Mouse (Mus musculus) liver, embryonic 15.5 days (tissue): Measurements from ENCODE around the gene Nfkb2. TPM values are rescaled to one million over a fixed set of nuclear protein-coding genes. Genes with fewer than 3 reads are reported as not detected.
A peak's percentile ranks its signal among the peaks of the same experiment; 100 is the strongest.

Source experiments
- ATAC-seq: fragments of 200-750 bp; cut with Nextera tagmentation; 2 replicates; pipeline ENCODE4 v1.8.0; 2017; ENCODE audit warnings: moderate number of reproducible peaks, mild to moderate bottlenecking, moderate library complexity; ENCODE audit not compliant: insufficient read depth
- H3K27ac ChIP-seq: fragments of 300-500 bp; sonication (generic); replicated peaks from 2 replicates; pipeline ENCODE4 v1.5.1; 2015; ENCODE audit warnings: mild to moderate bottlenecking, inconsistent platforms
- H3K27me3 ChIP-seq: fragments of 300-500 bp; sonication (generic); 2 replicates; pipeline ENCODE4 v1.6.1; 2015; ENCODE audit warnings: mild to moderate bottlenecking, inconsistent platforms
- H3K36me3 ChIP-seq: fragments of 300-500 bp; sonication (generic); replicated peaks from 2 replicates; pipeline ENCODE4 v1.6.1; 2015; ENCODE audit warnings: moderate library complexity, mild to moderate bottlenecking, inconsistent platforms
- H3K4me1 ChIP-seq: fragments of 300-500 bp; sonication (generic); replicated peaks from 2 replicates; pipeline ENCODE4 v1.6.1; 2015; ENCODE audit warnings: inconsistent platforms
- H3K4me2 ChIP-seq: fragments of 300-500 bp; sonication (generic); 2 replicates; pipeline ENCODE4 v1.6.1; 2015; ENCODE audit warnings: moderate library complexity, mild to moderate bottlenecking, inconsistent platforms
- H3K4me3 ChIP-seq: fragments of 300-500 bp; sonication (generic); replicated peaks from 2 replicates; pipeline ENCODE4 v1.5.1; 2015; ENCODE audit warnings: mild to moderate bottlenecking, inconsistent platforms
- H3K9ac ChIP-seq: fragments of 300-500 bp; sonication (generic); 2 replicates; pipeline ENCODE4 v1.6.1; 2015; ENCODE audit warnings: moderate library complexity, mild to moderate bottlenecking, inconsistent platforms
- H3K9me3 ChIP-seq: fragments of 300-500 bp; sonication (generic); replicated peaks from 2 replicates; pipeline ENCODE4 v1.6.1; 2016; ENCODE audit warnings: inconsistent platforms
- WGBS: fragments of 180-500 bp; shearing (Covaris S2); methylation state at CpG from one replicate; pipeline ENCODE4 v1.1.7; 2015; ENCODE audit warnings: mixed read lengths; ENCODE audit not compliant: insufficient replicate concordance; 5-methylcytosine and 5-hydroxymethylcytosine counted together
- polyA plus RNA-seq: library from polyadenylated mRNA; unstranded; fragments of >200 nt; fragmentation: Nextera tagmentation; extraction: Ambion mirVana; gene quantifications from 2 replicates; pipeline ENCODE4 v1.2.1, GENCODE M21; 2015

Nfkb2 gene
- polyA plus RNA-seq, 1 experiment from 2014 or later: 4.2 TPM

- H3K4me2 ChIP-seq: no peak overlapping the region
- H3K4me3 ChIP-seq: no peak overlapping the region
- H3K27ac ChIP-seq: no peak overlapping the region
- no peaks in the 10 kb centered on the region for H3K36me3 ChIP-seq
- H3K9me3 ChIP-seq: no peaks in the 10 kb centered on the region
- peaks cover 86% of the 10 kb centered on the region for H3K27me3 ChIP-seq
- 34% methylated on average over 5 of the region's 5 CpGs for whole genome bisulfite sequencing
- no peak for ATAC-seq
- peaks cover 34% of the 10 kb centered on the region for H3K4me1 ChIP-seq
- no peak overlapping the region for H3K9ac ChIP-seq
Observed at GRCm38 (mm10) chr19:46324918-46325317, 20.8 kb downstream of the Nfkb2 start.

DNA sequence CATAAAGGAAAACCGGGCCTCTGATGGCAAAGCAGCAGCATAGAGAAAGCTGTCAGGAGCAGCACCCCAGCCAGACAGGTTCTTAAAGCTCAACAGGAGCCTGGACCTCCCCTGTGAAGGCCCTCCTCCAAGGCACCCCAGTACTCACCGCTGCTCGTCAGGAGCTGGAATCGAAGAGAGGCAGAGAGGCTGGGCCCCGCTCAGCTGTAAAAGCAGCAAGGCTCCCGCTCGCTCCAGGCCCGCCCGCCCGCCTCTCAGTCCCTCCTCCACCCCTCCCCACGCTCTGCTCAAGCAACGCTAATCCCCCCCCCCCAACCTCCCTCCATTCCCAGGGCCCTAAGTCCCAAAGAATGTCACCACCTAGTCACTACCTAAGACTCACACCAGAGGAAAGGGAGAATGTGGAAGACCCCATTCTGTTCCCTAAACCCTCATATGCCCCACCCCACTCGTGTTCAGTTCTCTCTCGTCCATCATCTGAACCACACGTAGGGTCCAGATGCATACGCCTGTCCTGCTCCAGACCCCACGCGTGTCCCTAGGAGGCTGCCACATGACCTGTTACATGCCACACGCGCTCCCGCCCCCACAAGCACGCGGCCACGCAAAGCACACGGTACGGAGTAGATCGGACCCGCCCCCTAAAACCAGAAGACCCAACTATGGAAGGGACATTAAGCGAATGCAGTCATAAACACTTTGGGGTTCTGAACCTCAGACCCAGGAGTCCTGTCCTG lies 22.1 kb downstream of the Nfkb2 start:
- Histone ChIP-seq H3K4me3 (0 out of 2 replicates have a peak overlapping the region, but pooled peaks have one; percentile 83), H3K4me2 (no peak overlapping the region), H3K27ac (no peak overlapping the region), H3K9me3 (no peaks in the 10 kb centered on the region), H3K27me3 (peaks cover 76% of the 10 kb centered on the region), H3K36me3 (peaks cover 12% of the 10 kb centered on the region), H3K9ac (no peak overlapping the region), H3K4me1 (peaks cover 39% of the 10 kb centered on the region)
- no peak for ATAC-seq
- 7% methylated on average over 29 of the region's 29 CpGs for WGBS

DNA sequence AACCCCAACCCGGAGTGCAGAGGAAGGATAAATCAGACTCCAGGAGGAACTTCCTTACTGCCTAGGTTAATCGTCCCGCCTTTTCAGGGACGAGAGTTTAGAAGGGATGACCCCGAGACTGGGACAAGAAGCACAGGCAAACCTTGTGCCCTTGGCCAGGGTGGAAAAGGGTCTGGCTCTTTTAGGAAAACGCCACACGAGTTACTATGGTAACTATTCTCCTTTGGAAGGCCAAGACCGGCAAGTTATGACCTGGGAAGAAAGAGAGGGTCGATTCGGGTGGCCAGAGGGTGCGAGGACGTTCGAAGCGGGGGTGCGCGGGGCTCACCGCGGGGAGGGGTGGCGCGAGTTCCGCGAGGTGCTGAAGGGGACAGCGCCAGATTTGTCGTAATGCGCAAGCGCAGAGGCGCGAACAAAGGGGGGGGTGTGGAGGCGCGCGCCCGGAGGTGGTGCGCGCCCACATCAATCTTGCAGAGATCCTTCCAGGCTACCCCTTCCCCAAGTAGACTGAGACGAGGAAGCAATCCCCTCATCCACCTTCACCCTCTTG lies 22.7 kb downstream of the Nfkb2 start, which contains the start of gene Psd:
Gene Psd (minus strand): TSS at position 401 of the 550 bp plus-strand sequence.
- under 1% methylated on average over 35 of the region's 35 CpGs for WGBS

GRCm38 (mm10) chr19:46327531-46328064 lies 23.5 kb downstream of the Nfkb2 start:
- Histone ChIP-seq H3K27ac (peak overlapping the region; percentile 91), H3K27me3 (peaks cover 62% of the 10 kb centered on the region), H3K9me3 (no peaks in the 10 kb centered on the region), H3K36me3 (peaks cover 20% of the 10 kb centered on the region), H3K4me1 (peaks cover 39% of the 10 kb centered on the region), H3K4me2 (peak overlapping the region; percentile 100), H3K9ac (peak overlapping the region; percentile 74), H3K4me3 (peak overlapping the region; percentile 83)
- no peak for ATAC-seq
- 21% methylated on average over 14 of the region's 14 CpGs for WGBS

More for the DNA sequence above, 22.7 kb downstream of the Nfkb2 start, which contains the start of gene Psd:
- Histone ChIP-seq H3K4me1 (peaks cover 39% of the 10 kb centered on the region), H3K36me3 (peaks cover 18% of the 10 kb centered on the region), H3K9me3 (no peaks in the 10 kb centered on the region), H3K27ac (peak within 1 kb of the TSS; percentile 91), H3K4me3 (peak within 1 kb of the TSS; percentile 83), H3K4me2 (peak within 1 kb of the TSS; percentile 100), H3K9ac (peak within 1 kb of the TSS; percentile 74), H3K27me3 (peaks cover 70% of the 10 kb centered on the region)
- ATAC-seq: no peak

DNA sequence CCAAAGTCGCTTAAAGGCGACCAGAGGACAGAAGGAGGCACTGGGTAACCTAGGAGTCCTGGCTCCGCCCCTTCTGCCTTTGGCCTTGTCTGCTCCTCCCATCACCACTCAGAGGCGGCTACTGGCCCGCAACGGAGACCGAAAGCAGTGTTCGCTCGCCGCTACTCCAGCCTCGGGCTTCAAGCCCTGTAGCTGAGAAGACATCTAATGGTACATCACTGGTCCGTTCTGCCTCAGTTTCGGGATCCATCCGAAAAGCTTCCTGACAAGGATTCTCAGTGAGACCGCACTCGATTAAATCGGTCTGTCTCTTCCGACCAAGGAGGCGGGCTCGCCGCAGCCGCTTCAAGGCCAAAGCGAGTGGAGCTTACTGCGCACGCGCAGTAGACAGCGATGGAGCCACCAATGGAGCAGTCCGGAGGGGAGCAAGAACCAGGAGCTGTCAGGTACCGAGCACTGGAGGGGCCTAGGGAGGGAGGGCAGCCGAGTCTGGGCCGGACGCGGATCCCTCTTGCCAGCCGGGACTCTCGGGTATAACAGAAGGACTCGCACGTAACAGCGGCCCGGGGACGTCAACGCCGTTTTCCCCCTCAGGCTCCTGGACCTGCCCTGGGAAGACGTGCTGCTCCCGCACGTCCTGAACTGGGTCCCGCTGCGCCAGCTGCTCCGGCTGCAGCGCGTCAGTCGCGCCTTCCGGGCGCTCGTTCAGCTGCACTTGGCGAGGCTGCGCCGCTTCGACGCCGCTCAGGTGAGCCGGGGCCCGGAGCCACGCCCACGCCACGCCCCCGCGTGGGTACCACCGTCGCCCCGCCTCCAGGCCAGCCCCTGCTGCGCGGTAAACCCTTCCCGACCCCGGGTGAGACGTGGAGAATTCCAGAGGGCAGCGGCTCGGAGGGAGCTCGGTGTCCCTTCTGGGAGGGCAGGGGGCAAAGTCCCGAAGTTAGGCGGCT lies 24.2 kb downstream of the Nfkb2 start, which contains the start of gene Fbxl15:
Gene Fbxl15 (plus strand): TSS at position 104 of the 950 bp plus-strand sequence.
- Histone ChIP-seq H3K4me2 (peak within 1 kb of the TSS; percentile 100), H3K4me3 (peak within 1 kb of the TSS; percentile 83), H3K36me3 (peaks cover 20% of the 10 kb centered on the region), H3K9me3 (no peaks in the 10 kb centered on the region), H3K9ac (peak within 1 kb of the TSS; percentile 74), H3K27ac (peak within 1 kb of the TSS; percentile 91), H3K27me3 (peaks cover 54% of the 10 kb centered on the region), H3K4me1 (peaks cover 39% of the 10 kb centered on the region)
- WGBS: under 1% methylated on average over 81 of the region's 81 CpGs
- peak; percentile 89 for ATAC-seq

GRCm38 (mm10) chr19:46329031-46329641 lies 25.0 kb downstream of the Nfkb2 start:
- WGBS: 3% methylated on average over 54 of the region's 54 CpGs

DNA sequence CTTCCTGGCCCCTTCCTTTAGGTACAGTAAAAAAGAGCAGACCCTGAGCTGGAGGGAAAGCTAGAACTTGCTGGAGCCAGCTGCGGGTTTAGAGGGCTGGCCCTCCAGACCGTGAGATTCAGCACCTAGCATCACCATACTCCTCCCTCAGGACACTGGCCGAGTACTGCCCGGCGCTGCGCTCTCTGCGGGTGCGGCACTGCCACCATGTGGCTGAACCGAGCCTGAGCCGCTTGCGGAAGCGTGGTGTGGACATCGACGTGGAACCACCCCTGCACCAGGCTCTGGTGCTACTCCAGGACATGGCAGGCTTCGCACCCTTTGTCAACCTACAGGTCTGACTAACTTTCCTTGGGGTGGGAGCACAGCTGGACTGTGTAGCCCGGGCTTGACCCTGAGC lies 25.8 kb downstream of the Nfkb2 start:
- Histone ChIP-seq H3K27me3 (peaks cover 38% of the 10 kb centered on the region), H3K4me3 (peak overlapping the region; percentile 83), H3K27ac (0 out of 2 replicates have a peak overlapping the region, but pooled peaks have one; percentile 91), H3K4me2 (peak overlapping the region; percentile 100), H3K4me1 (peaks cover 39% of the 10 kb centered on the region), H3K9ac (no peak overlapping the region), H3K9me3 (no peaks in the 10 kb centered on the region), H3K36me3 (peaks cover 20% of the 10 kb centered on the region)
- WGBS: 5% methylated on average over 16 of the region's 16 CpGs
- ATAC-seq: peak; percentile 32

More at GRCm38 (mm10) chr19:46329031-46329641, 25.0 kb downstream of the Nfkb2 start:
- no peak for ATAC-seq
- Histone ChIP-seq H3K4me1 (peaks cover 39% of the 10 kb centered on the region), H3K27me3 (peaks cover 46% of the 10 kb centered on the region), H3K9ac (peak overlapping the region; percentile 74), H3K36me3 (peaks cover 20% of the 10 kb centered on the region), H3K4me2 (peak overlapping the region; percentile 100), H3K4me3 (peak overlapping the region; percentile 83), H3K9me3 (no peaks in the 10 kb centered on the region), H3K27ac (peak overlapping the region; percentile 91)

GRCm38 (mm10) chr19:46330696-46331095 lies 26.6 kb downstream of the Nfkb2 start:
- Histone ChIP-seq H3K9ac (no peak overlapping the region), H3K4me3 (no peak overlapping the region), H3K36me3 (peaks cover 20% of the 10 kb centered on the region), H3K9me3 (no peaks in the 10 kb centered on the region), H3K4me2 (no peak overlapping the region), H3K4me1 (peaks cover 39% of the 10 kb centered on the region), H3K27ac (no peak overlapping the region), H3K27me3 (peaks cover 31% of the 10 kb centered on the region)
- ATAC-seq: no peak
- 86% methylated on average over 12 of the region's 12 CpGs for WGBS

GRCm38 (mm10) chr19:46331326-46331725 lies 27.2 kb downstream of the Nfkb2 start:
- peaks cover 25% of the 10 kb centered on the region for H3K27me3 ChIP-seq
- H3K9ac ChIP-seq: no peak overlapping the region
- H3K27ac ChIP-seq: no peak overlapping the region
- peaks cover 41% of the 10 kb centered on the region for H3K4me1 ChIP-seq
- 80% methylated on average over 14 of the region's 14 CpGs for WGBS
- no peaks in the 10 kb centered on the region for H3K9me3 ChIP-seq
- H3K4me2 ChIP-seq: no peak overlapping the region
- H3K36me3 ChIP-seq: peaks cover 20% of the 10 kb centered on the region
- no peak overlapping the region for H3K4me3 ChIP-seq
- ATAC-seq: no peak

- ATAC-seq: no peak
- Histone ChIP-seq H3K4me3 (no peak overlapping the region), H3K27me3 (peaks cover 18% of the 10 kb centered on the region), H3K27ac (no peak overlapping the region), H3K4me1 (peaks cover 40% of the 10 kb centered on the region), H3K4me2 (no peak overlapping the region), H3K9me3 (no peaks in the 10 kb centered on the region), H3K9ac (no peak overlapping the region), H3K36me3 (peaks cover 20% of the 10 kb centered on the region)
- 64% methylated on average over 3 of the region's 3 CpGs for WGBS
Observed at GRCm38 (mm10) chr19:46331936-46332335, 27.8 kb downstream of the Nfkb2 start.
